Mouse (Mus musculus) layer of hippocampus, adult 2 months (tissue): ENCODE measurements around the gene Vmn1r60. TPM values are rescaled to one million over a fixed set of nuclear protein-coding genes. Genes with fewer than 3 reads are reported as not detected.
"Not testable (repeated sequence)": the region's sequence is repeated elsewhere in the genome, so short reads cannot be mapped to it uniquely, and the experiment has no call there.

ENCODE experiments used
- DNase-seq, 2 experiments: peaks; one replicate each; pipeline ENCODE4 v3.0.0; 2022; ENCODE audit warnings: low spot score in 2 of 2
- H3K27ac ChIP-seq: fragments of 200-600 bp; 2 replicates; pipeline ENCODE4 v1.8.1; 2022
- H3K4me3 ChIP-seq: fragments of 200-600 bp; 2 replicates; pipeline ENCODE4 v1.8.1; 2022; ENCODE audit warnings: mild to moderate bottlenecking
- long read RNA-seq, 2 experiments: library from polyadenylated mRNA; stranded (forward); transcript quantifications; one replicate each; pipeline ENCODE4 v2.0.0; 2021; ENCODE audit warnings: borderline mapping rate in 2 of 2
- total RNA-seq, 2 experiments: library from RNA; stranded (reverse); gene quantifications; 2 replicates each; pipeline ENCODE4 v1.2.3; 2021

The Vmn1r60 gene
- total RNA-seq: not detected
- long read RNA-seq, experiment 1: 0 reads
- long read RNA-seq, experiment 2: 0 reads

GRCm38 (mm10) chr7:5547217-5547616 lies at the start of gene Vmn1r60:
TSS of gene Vmn1r60 (minus strand) at chr7:5547317.
- not testable (repeated sequence) for DNase-seq, H3K27ac ChIP-seq, H3K4me3 ChIP-seq

DNA sequence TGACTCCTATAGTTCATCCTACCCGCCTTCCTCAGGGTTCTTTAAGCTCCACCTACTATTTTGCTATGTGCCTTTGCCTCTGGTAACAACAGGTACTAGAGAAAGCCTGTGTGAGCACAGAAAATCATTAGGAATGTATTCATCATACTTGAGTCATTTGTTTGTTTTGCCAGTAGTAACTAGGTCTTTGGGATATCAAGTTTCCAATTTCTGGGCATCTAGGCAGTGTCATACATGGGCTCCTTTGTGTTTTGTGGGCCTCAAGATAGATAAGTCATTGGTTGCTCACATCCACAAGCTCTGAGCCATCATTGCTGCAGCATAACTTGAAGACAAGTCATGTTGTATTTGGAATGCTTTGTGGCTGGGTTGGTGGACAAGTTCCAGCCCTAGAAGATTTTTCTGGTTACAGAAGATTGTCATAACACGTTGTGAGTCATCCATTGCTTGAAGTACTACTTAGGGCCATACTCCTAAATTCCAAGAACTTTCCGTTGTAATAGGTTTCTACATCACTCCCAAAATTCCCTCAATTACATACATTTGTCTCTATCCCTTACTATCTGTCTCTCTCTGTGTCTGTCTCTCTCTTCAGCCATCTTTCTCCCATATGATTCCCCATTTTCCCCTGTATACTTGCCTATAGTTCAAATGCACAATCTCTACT lies 6.2 kb downstream of the Vmn1r60 start:
- H3K27ac ChIP-seq, H3K4me3 ChIP-seq, DNase-seq: not testable (repeated sequence)

GRCm38 (mm10) chr7:5493856-5494255 lies 53.3 kb downstream of the Vmn1r60 start, which contains the start of gene Vmn2r28:
TSS of gene Vmn2r28 (minus strand) at chr7:5493956.
- not testable (repeated sequence) for H3K4me3 ChIP-seq, DNase-seq, H3K27ac ChIP-seq

Other genes with a start within 250 kb of the Vmn1r60 start
- not detected for gene Gm5065, start 196.8 kb downstream of the Vmn1r60 start, total RNA-seq
- gene Nlrp2, start 196.3 kb downstream of the Vmn1r60 start, total RNA-seq: not detected
- not detected for gene Vmn1r58, start 133.9 kb downstream of the Vmn1r60 start, total RNA-seq
- gene Vmn1r59, start 90.5 kb downstream of the Vmn1r60 start, total RNA-seq: not detected
- gene Vmn2r28, start 53.4 kb downstream of the Vmn1r60 start, total RNA-seq: not detected
- not detected for gene Vmn1r61, start 66.0 kb upstream of the Vmn1r60 start, total RNA-seq
- gene Vmn1r62, start 126.3 kb upstream of the Vmn1r60 start, total RNA-seq: not detected